Mouse (Mus musculus) liver, adult 2 months (tissue): ENCODE data around the gene Rasd2. TPM values are rescaled to one million over a fixed set of nuclear protein-coding genes. Genes with fewer than 3 reads are reported as not detected.
A peak's percentile ranks its signal among the peaks of the same experiment; 100 is the strongest.

Experiments used
- DNase-seq: peaks from one replicate; pipeline ENCODE4 v3.0.0-alpha.2; 2011; ENCODE audit warnings: low read depth, low spot score; ENCODE audit errors: extremely low read depth
- H3K27ac ChIP-seq: fragments of 200-500 bp; replicated peaks from 2 replicates; pipeline ENCODE4 v1.5.1; 2012; ENCODE audit warnings: low read depth, mild to moderate bottlenecking, control low read depth, inconsistent platforms, low read length; ENCODE audit not compliant: insufficient read depth
- H3K27me3 ChIP-seq: fragments of 200-500 bp; 2 replicates; pipeline ENCODE4 v1.6.1; 2012; ENCODE audit warnings: mild to moderate bottlenecking, moderate library complexity, low read length, inconsistent platforms; ENCODE audit not compliant: control insufficient read depth, insufficient read depth
- H3K36me3 ChIP-seq: fragments of 200-500 bp; 2 replicates; pipeline ENCODE4 v1.6.1; 2012; ENCODE audit warnings: low read length, inconsistent platforms; ENCODE audit not compliant: control insufficient read depth, insufficient read depth
- H3K4me1 ChIP-seq: fragments of 200-500 bp; 2 replicates; pipeline ENCODE4 v1.6.1; 2011; ENCODE audit warnings: low read length; ENCODE audit not compliant: control insufficient read depth, insufficient read depth
- H3K4me3 ChIP-seq: fragments of 200-500 bp; 2 replicates; pipeline ENCODE4 v1.5.1; 2011; ENCODE audit warnings: low read depth, mild to moderate bottlenecking, control low read depth, low read length, moderate library complexity; ENCODE audit not compliant: insufficient read depth
- H3K79me2 ChIP-seq: fragments of 200-500 bp; 2 replicates; pipeline ENCODE4 v1.6.1; 2012; ENCODE audit warnings: inconsistent platforms, mild to moderate bottlenecking, low read length, moderate library complexity; ENCODE audit not compliant: control insufficient read depth, insufficient read depth
- H3K9ac ChIP-seq: fragments of 200-500 bp; 2 replicates; pipeline ENCODE4 v1.6.1; 2012; ENCODE audit warnings: low read depth, mild to moderate bottlenecking, control low read depth, inconsistent platforms, low read length
- CTCF ChIP-seq: fragments of 200-500 bp; IDR thresholded peaks from 2 replicates; pipeline ENCODE4 v1.5.1; 2011; ENCODE audit warnings: low read depth, low read length, control low read depth
- POLR2A ChIP-seq: fragments of 200-500 bp; IDR thresholded peaks from 2 replicates; pipeline ENCODE4 v1.6.1; 2011; ENCODE audit warnings: low read length, control low read depth; ENCODE audit not compliant: insufficient read depth; ENCODE audit errors: extremely low read depth
- WGBS: fragments of 180-500 bp; shearing (Covaris S2); methylation state at CpG from one replicate; pipeline ENCODE4 v1.1.7; 2018; 5-methylcytosine and 5-hydroxymethylcytosine counted together
- polyA plus RNA-seq: library from polyadenylated mRNA; depleted of rRNA; stranded (reverse); fragments of >200 nt; gene quantifications from 2 replicates; pipeline ENCODE4 v1.2.3, GENCODE M21; 2012; rRNA removed
- total RNA-seq: library from RNA; depleted of rRNA; stranded (reverse); fragments of >200 nt; gene quantifications from 2 replicates; pipeline ENCODE4 v1.2.3, GENCODE M21; 2014; rRNA removed

Gene Rasd2
- total RNA-seq (0.09 TPM in 1 of 2 replicates, not detected in the other), polyA plus RNA-seq (0.02 and 0.13 TPM in 2 replicates)

DNA sequence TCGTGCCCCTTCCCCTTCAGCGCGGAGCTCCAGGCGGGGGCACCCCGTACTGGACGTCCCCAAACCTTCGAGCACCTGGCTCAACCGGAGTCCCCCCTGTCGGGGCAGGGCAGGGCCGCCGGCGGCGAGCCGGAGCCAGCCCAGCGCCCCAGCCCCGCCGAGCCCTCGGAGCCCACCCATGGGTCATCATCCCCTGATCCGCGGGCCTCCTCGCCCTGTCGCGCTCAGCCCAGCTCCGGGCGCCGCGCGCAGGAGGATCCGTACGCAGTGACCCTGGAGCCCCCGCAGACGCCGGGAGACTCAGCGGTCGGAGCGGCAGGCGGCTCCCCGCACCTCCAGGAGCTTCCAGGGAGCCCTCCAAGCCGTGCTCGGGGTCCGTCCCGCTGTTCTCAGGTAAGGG lies at the start of gene Rasd2:
Rasd2 (plus strand) TSS at position 259 of the 400 bp plus-strand sequence.
- Histone ChIP-seq H3K27me3 (peaks cover 7% of the 10 kb centered on the region; the same call in 1 of the 2 replicates), H3K4me1 (peaks cover 8% of the 10 kb centered on the region), H3K27ac (no peak within 1 kb of the TSS), H3K4me3 (peak within 1 kb of the TSS; percentile 61), H3K36me3 (no peaks in the 10 kb centered on the region), H3K79me2 (no peaks in the 10 kb centered on the region), H3K9ac (peak within 1 kb of the TSS; percentile 52)
- no peak for TF ChIP-seq POLR2A
- no peak for TF ChIP-seq CTCF
- 4% methylated on average over 42 of the region's 42 CpGs for WGBS
- DNase-seq = no peak

DNA sequence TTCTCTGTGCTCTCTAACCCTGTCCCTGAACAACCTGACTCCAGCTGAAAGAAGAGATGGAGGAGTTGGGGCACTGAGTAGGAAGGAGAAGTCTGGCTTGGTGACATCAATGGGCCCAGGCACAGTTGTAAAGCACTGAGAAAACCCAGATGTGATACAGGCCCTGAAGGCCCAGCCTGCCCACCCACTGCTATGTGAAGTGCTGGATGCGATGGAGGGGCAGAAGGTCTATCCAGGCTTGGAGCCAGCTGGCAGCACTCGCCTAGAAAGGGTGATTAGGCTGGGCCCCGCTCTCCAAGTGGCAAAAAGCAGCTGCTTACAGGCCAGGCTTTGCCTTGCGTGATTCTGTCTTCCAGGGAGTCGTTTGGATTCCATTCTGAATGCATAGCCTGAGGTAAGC lies 44.4 kb upstream of the Rasd2 start:
- 86% methylated on average over 5 of the region's 5 CpGs for WGBS
- no peaks in the 10 kb centered on the region for H3K36me3 ChIP-seq
- H3K9ac ChIP-seq = no peak overlapping the region
- H3K27me3 ChIP-seq = no peaks in the 10 kb centered on the region
- H3K4me3 ChIP-seq = no peak overlapping the region
- H3K27ac ChIP-seq = no peak overlapping the region
- no peaks in the 10 kb centered on the region for H3K4me1 ChIP-seq
- DNase-seq = no peak
- H3K79me2 ChIP-seq = no peaks in the 10 kb centered on the region
- TF ChIP-seq POLR2A (no peak), CTCF (no peak)

DNA sequence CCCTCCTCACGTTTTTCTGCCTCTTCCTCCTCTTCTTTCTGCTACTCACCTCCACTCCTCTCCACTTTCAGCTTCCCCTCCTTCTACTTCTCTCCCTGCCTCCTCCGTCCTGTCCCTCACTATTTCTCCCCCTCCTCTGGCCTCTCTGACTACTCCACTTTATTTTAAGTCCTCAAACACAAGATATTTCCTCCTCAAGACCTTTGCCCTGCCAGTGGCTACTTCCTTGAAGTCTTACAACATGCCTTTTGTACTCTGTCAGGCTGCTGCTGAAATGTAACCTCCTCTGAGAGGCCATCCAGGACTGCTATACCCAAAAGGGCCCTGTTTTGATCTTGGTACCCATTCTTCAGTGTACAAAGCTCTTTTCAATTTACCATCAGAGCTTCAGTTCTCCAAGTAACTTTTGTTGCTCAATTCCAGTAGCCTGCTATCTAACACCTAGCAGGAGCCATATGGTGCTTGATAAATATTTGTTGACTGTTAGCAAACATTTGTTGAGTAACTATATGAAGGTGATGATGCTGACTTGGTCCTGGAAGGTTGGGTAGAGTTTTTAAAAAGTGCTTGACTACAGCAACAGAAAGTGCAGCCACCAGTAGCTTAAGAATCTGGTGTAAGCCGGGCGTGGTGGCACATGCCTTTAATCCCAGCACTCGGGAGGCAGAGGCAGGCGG lies 41.6 kb upstream of the Rasd2 start:
- Histone ChIP-seq H3K36me3 (no peaks in the 10 kb centered on the region), H3K27me3 (no peaks in the 10 kb centered on the region), H3K4me3 (no peak overlapping the region), H3K27ac (no peak overlapping the region), H3K4me1 (no peaks in the 10 kb centered on the region), H3K79me2 (no peaks in the 10 kb centered on the region), H3K9ac (no peak overlapping the region)
- DNase-seq = no peak
- TF ChIP-seq CTCF = no peak
- TF ChIP-seq POLR2A = no peak
- 77% methylated on average over 6 of the region's 6 CpGs for WGBS

DNA sequence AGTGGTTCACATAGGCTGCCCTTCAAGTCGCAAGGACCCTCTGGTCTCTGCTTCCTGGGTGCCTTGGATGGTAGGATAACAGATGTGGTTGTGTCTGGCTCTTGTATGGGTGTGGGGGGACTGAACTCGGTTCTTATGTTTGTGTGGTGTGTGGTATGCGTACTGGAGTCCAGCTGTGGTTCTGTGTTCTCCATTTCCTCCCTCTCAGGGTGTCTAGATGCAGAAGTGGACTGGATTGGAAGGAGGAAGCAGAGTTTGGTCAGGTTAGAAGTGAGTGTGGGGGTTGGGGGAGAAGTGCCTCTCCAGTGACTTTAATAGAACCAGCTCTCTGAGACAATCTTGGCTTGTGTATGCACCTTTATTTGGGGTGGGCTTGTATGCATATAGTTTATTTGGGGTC lies 20.7 kb upstream of the Rasd2 start:
- no peaks in the 10 kb centered on the region for H3K79me2 ChIP-seq
- no peaks in the 10 kb centered on the region for H3K4me1 ChIP-seq
- H3K9ac ChIP-seq = no peak overlapping the region
- no peak overlapping the region for H3K4me3 ChIP-seq
- H3K27me3 ChIP-seq = no peaks in the 10 kb centered on the region
- WGBS = 86% methylated on average over 3 of the region's 3 CpGs
- DNase-seq = no peak
- no peak overlapping the region for H3K27ac ChIP-seq
- no peak for TF ChIP-seq CTCF
- TF ChIP-seq POLR2A = no peak
- H3K36me3 ChIP-seq = no peaks in the 10 kb centered on the region

DNA sequence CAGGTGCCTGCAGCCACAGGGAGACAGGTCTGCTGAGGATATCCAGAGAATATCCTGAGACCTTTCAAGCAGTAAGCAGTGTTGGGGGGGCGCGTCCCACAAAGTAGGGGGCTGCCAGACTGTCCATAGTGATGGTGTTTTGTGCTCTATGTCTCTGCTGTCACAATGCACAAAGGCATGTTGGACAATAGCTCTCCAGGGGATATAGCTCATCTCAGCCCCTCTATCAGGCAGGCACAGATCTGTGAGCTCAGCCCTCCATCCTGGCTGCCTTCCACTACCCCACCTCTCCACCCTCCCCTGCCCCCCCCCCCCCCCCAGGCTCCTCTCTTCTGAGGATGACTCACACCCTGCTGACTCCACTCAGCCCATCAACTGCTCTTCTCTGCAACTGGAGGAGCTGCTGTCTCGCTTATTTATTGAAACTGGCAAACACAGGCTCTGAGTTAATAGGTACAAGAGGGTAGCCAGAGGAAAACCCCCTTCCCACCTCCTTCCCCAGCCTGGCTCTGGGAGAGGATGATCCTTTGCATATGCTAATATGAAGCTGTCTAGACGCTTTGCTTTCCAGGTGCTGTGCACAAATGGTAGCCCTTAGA lies 19.2 kb upstream of the Rasd2 start:
- H3K27ac ChIP-seq = no peak overlapping the region
- no peaks in the 10 kb centered on the region for H3K79me2 ChIP-seq
- no peaks in the 10 kb centered on the region for H3K36me3 ChIP-seq
- 75% methylated on average over 4 of the region's 4 CpGs for WGBS
- no peak overlapping the region for H3K4me3 ChIP-seq
- TF ChIP-seq CTCF (no peak), POLR2A (no peak)
- no peaks in the 10 kb centered on the region for H3K4me1 ChIP-seq
- H3K27me3 ChIP-seq = no peaks in the 10 kb centered on the region
- no peak overlapping the region for H3K9ac ChIP-seq
- DNase-seq = no peak

DNA sequence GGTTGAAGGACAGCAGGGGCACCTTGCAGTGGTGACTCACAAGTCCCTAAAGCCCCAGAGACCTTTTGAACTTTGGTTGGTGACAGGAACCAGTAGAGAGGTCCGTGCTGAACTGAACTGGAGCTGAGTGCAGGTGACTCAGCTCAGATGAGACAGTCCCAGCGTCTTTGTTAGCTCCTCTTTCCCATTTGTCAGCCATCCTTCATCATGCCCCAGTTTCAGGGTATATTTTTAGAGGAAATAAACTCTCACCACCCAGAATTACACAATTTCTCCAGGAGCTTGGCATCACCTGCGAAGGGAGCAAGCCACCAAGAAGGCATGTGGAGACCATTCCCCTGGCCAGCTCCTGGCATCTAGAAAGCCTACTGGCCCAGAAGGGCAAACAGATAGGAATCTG lies 16.6 kb upstream of the Rasd2 start:
- no peaks in the 10 kb centered on the region for H3K36me3 ChIP-seq
- no peak for DNase-seq
- no peak overlapping the region for H3K9ac ChIP-seq
- H3K27me3 ChIP-seq = no peaks in the 10 kb centered on the region
- no peaks in the 10 kb centered on the region; the same call in 1 of the 2 replicates for H3K4me1 ChIP-seq
- no peak for TF ChIP-seq POLR2A
- TF ChIP-seq CTCF = no peak
- 68% methylated on average over 3 of the region's 3 CpGs for WGBS
- H3K27ac ChIP-seq = no peak overlapping the region
- H3K4me3 ChIP-seq = no peak overlapping the region
- H3K79me2 ChIP-seq = no peaks in the 10 kb centered on the region
